Mouse (Mus musculus) kidney, adult 2 months (tissue): ENCODE measurements around the gene Hivep2.

ENCODE experiments used
- CTCF ChIP-seq: fragments of 200-500 bp; conservative IDR thresholded peaks from 2 replicates; pipeline ENCODE4 v1.5.1; 2011; ENCODE audit warnings: low read depth, mild to moderate bottlenecking, control low read depth, low read length, moderate library complexity, mixed read lengths; ENCODE audit not compliant: insufficient read depth, insufficient read length
- POLR2A ChIP-seq: fragments of 200-500 bp; IDR thresholded peaks from one replicate; pipeline ENCODE4 v1.6.1; 2011; ENCODE audit warnings: low read depth, low read length, control low read depth

GRCm38 (mm10) chr10:13997336-13997735 is 31.5 kb downstream of the Hivep2 start:
- TF ChIP-seq POLR2A (no peak), CTCF (no peak)
